Mouse (Mus musculus): ENCODE results near the gene Gmppb.

The Gmppb gene

GRCm38 (mm10) chr9:108051184-108051930 is 2.3 kb downstream of the Gmppb start:
- in situ Hi-C loops (cut with MboI, MseI): no loop called here

DNA sequence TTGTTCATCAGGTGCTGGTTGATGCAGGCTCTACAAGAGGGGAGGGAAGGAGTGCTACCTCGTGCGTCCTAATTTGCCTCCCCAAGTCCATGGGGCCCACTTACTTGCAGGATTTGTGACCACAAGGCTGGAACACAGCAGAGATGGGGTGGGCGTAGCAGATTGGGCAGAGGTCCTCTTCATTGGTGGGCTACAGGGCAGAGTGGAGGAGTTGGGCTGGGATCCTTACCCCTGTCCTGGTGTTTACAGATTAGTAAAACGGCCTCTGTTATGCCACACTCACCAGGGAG is 2.8 kb downstream of the Gmppb start:
- in situ Hi-C loops (cut with MboI, MseI): no loop called here

- in situ Hi-C loops (cut with MboI, MseI): no loop called here
These were observed 3.4 kb downstream of the Gmppb start for GRCm38 (mm10) chr9:108052411-108052810.

GRCm38 (mm10) chr9:108052885-108053664 is 4.0 kb downstream of the Gmppb start, which contains the start of gene Amigo3:
TSS of gene Amigo3 (plus strand) at chr9:108053159.
- in situ Hi-C loops (cut with MboI, MseI): no loop called here

DNA sequence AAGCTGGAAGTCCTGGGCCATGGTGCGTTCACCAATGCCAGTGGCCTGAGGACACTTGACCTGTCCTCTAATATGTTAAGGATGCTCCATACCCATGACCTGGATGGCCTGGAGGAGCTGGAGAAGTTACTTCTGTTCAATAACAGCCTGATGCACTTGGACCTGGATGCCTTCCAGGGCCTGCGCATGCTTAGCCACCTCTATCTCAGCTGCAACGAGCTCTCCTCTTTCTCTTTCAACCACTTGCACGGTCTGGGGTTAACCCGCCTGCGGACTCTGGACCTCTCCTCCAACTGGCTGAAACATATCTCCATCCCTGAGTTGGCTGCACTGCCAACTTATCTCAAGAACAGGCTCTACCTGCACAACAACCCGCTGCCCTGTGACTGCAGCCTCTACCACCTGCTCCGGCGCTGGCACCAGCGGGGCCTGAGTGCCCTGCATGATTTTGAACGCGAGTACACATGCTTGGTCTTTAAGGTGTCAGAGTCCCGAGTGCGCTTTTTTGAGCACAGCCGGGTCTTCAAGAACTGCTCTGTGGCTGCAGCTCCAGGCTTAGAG is 4.7 kb downstream of the Gmppb start:
- in situ Hi-C loops (cut with MboI, MseI): no loop called here

- in situ Hi-C loops (cut with MboI, MseI): loop anchor here (5.0 kb wide), 1 partner anchor 87 kb away; no protein-coding TSS in a partner anchor
These were observed 5.4 kb downstream of the Gmppb start for GRCm38 (mm10) chr9:108054331-108055040.

- in situ Hi-C loops (cut with MboI, MseI): loop anchor here (5.0 kb wide), 1 partner anchor 88 kb away; no protein-coding TSS in a partner anchor
These were observed 6.0 kb downstream of the Gmppb start for GRCm38 (mm10) chr9:108055061-108055460.

GRCm38 (mm10) chr9:108055661-108056237 is 6.7 kb downstream of the Gmppb start:
- in situ Hi-C loops (cut with MboI, MseI): loop anchor here (5.0 kb wide), 1 partner anchor 88 kb away; no protein-coding TSS in a partner anchor

DNA sequence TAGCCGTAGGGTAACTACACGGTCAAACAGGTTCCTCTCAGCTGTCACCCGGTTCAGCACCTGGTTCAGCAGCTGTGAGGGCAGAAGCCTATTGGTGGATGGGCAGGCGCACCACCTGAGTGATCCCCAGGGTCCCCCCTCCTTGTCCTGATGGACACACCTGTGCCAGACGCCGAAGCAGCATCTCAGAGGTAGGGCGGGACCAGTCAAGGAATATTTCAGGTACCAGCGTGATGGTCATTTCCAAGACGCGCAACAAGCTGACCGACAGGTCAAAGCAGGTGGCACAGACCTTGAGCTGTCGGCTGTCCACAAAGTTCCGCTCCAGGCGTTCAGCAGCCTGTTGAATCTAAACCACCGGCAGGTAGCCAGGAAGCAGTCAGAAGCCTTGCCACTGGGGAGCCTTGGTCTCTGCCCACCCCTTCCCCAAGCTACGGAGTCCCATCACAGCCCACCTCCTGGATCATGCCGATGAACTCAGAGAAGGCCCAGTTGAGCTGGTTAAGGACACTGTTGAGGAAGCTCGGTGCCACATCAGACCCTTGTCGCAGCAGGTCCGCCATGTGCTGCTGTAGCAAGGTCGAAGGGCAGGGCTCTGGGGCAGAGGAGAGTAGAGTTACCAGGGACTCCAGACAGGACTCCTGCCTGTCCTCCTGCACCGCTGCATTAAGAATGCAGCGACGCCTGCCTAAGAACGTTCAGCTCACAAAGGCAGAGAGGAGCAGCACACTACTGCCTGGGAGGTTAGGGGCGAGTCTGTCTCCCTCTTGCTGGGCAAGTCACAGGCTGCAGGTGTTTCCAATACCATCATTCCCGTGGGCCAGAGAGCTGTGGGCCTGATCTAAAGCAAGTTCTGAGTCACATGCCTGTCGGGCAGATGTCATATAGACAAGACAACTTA is 7.6 kb downstream of the Gmppb start:
- in situ Hi-C loops (cut with MboI, MseI): loop anchor here (5.0 kb wide), 1 partner anchor 89 kb away; no protein-coding TSS in a partner anchor

- in situ Hi-C loops (cut with MboI, MseI): loop anchor here (5.0 kb wide), 1 partner anchor 90 kb away; no protein-coding TSS in a partner anchor
These were observed 8.2 kb downstream of the Gmppb start for GRCm38 (mm10) chr9:108057262-108057562.

GRCm38 (mm10) chr9:108058291-108058690 is 9.2 kb downstream of the Gmppb start:
- in situ Hi-C loops (cut with MboI, MseI): loop anchor here (5.0 kb wide), 1 partner anchor 91 kb away; no protein-coding TSS in a partner anchor

DNA sequence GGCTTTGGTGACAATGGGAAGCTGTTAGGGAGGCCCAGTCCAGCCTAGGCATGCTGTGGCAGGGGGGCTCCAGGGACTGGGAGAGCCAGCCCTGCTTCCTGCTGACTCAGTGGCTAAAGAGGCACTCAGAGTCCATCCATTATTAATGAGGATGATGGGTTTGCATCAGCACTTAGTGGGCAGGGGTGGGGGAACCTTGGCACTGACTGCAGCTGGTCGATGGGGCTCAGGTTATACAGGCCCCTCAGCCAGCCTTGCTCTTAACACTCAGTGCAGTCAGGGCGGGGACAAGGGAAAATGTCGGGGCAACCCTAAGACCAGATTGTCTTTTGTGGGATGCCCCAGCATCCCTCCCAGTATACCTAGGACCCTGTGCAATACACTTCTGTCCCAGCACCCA is 13.1 kb downstream of the Gmppb start:
- in situ Hi-C loops (cut with MboI, MseI): no loop called here

GRCm38 (mm10) chr9:108063361-108063760 is 14.3 kb downstream of the Gmppb start:
- in situ Hi-C loops (cut with MboI, MseI): no loop called here

GRCm38 (mm10) chr9:108065491-108066011 is 16.5 kb downstream of the Gmppb start:
- in situ Hi-C loops (cut with MboI, MseI): no loop called here

DNA sequence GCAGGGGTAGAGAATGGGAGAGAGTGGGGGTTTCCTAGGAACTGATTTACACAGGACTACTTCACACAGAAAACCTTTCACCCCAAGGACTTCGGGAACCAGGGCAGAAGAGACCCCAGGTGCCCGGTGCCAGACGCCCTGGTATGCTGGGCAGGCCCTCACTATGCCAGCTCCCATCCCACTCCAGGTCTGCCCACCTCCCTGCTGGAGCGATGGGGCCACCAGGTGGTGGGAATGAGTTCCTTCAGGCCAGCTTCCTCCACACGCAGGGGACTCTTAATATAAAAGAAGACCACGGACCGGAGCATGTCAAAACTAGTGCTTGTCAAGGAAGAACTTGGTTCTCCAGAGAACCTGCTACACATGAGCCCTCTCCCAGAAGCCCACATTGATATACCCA is 18.2 kb downstream of the Gmppb start:
- in situ Hi-C loops (cut with MboI, MseI): no loop called here

DNA sequence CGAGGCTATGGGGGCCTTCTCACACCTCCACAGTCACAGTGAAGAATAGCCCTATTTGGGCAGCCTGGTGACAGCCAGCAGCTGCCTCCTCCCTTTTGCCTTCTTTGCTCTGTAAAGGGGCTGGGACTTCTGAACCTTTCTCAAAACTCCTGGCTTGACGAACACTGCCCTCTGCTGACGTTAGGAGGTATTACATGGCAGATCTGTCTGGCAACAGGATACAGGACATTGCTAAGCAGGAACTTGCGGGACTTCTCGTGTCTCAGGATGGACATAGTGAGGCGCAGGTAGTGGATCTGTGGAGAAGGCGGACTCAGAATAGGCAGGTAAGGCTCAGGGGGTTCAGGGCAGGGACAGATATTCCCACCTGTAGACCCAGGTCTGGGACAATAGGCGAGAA is 18.9 kb downstream of the Gmppb start:
- in situ Hi-C loops (cut with MboI, MseI): no loop called here

DNA sequence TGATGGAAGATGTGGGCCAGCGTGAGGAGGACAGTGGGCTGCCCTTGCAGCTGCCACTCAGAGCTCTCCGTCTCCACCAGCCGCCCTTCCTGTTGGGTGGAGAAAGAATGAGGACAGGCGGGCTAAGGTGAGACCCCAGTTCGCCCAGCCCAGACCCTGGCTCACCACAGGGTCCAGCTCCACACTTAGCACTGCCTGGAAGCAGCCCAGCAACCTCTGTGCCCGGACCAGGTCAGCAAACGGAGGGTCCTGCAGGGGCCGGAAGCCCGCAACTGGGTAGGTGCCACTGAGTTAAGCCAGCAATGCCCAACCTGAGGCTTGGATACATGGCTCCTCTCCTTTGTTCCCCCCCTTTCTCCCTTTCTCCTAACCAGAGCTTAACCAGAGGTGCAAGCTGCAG is 20.0 kb downstream of the Gmppb start:
- in situ Hi-C loops (cut with MboI, MseI): no loop called here

- in situ Hi-C loops (cut with MboI, MseI): no loop called here
These were observed 20.5 kb downstream of the Gmppb start for GRCm38 (mm10) chr9:108069529-108069928.

- in situ Hi-C loops (cut with MboI, MseI): no loop called here
These were observed 22.8 kb downstream of the Gmppb start for GRCm38 (mm10) chr9:108071801-108072200.

GRCm38 (mm10) chr9:108072481-108072924 is 23.5 kb downstream of the Gmppb start:
- in situ Hi-C loops (cut with MboI, MseI): no loop called here
